Mouse (Mus musculus) liver, adult (tissue): ENCODE results near the gene Gm11756.
"Not testable (repeated sequence)": the region's sequence is repeated elsewhere in the genome, so short reads cannot be mapped to it uniquely, and the experiment has no call there.

ENCODE experiments used
- GATA4 ChIP-seq: IDR thresholded peaks from 2 replicates; pipeline ENCODE4 v1.6.1; 2014; ENCODE audit warnings: mild to moderate bottlenecking, low read length; ENCODE audit not compliant: insufficient replicate concordance

Gene Gm11756

GRCm38 (mm10) chr4:73920660-73921059 is at the start of gene Gm11756:
Gene Gm11756 (minus strand): TSS chr4:73920760.
- not testable (repeated sequence) for TF ChIP-seq GATA4

DNA sequence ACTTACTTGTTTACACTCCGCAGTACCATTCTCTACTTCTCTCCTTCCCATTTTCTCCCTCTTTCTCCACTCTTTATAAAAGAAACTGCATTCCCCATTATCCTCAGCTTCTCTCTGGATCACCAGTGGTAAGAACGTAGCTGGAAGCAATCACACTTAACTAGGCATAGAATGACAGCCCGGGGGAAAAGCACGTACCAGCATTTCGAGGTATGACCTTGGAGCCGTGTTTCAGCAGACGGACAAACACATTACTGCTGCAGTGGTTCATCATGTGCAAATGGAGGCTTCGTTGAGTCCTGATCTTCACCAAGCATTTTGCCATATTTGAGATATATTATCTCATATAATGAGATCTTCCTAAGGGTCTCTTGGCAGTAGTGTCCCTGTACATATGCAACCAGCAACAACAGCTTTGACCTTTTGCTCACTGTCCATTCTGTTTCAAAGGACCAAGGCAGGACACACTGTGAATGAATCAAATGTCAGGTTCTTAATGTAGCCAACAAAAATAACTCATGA is 29.9 kb upstream of the Gm11756 start, which contains the start of gene 2310002L09Rik:
2310002L09Rik (minus strand) TSS at position 472 of the 522 bp plus-strand sequence.
- TF ChIP-seq GATA4, result no peak

DNA sequence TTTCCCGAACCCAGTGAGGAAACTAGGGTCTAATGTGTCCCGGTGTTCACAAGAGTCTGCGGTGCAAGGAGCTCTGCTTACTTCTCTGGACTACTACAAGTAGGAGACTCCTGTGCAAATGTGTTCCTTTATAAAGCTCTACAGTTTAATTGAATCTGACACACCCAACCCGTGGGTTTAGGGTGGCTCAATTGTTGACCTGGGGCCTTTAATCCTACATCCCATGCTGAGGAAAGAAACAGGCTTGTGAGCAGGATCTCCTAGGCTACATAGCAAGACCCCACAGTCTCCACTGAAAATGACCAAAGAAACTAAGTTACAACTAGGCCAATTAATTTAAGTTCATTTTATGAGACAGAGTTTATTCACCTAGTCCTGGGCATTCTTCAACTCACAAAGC is 14.7 kb downstream of the Gm11756 start, which contains the start of gene Gm13871:
Gm13871 (minus strand) TSS at position 101 of the 400 bp plus-strand sequence.
- not testable (repeated sequence) for TF ChIP-seq GATA4

- not testable (repeated sequence) for TF ChIP-seq GATA4
Observed at GRCm38 (mm10) chr4:73891012-73891411, 29.5 kb downstream of the Gm11756 start, which contains the start of gene Gm11757. Gene Gm11757 (minus strand): TSS chr4:73891112.

DNA sequence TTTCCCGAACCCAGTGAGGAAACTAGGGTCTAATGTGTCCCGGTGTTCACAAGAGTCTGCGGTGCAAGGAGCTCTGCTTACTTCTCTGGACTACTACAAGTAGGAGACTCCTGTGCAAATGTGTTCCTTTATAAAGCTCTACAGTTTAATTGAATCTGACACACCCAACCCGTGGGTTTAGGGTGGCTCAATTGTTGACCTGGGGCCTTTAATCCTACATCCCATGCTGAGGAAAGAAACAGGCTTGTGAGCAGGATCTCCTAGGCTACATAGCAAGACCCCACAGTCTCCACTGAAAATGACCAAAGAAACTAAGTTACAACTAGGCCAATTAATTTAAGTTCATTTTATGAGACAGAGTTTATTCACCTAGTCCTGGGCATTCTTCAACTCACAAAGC is 44.4 kb downstream of the Gm11756 start, which contains the start of gene Gm11758:
Gm11758 (minus strand) TSS at position 101 of the 400 bp plus-strand sequence.
- not testable (repeated sequence) for TF ChIP-seq GATA4
